Mouse (Mus musculus) spleen, adult 2 months (tissue): ENCODE measurements around the gene Timp2.

ENCODE experiments used
- CTCF ChIP-seq: fragments of 200-500 bp; IDR thresholded peaks from 2 replicates; pipeline ENCODE4 v1.5.1; 2011; ENCODE audit warnings: mild to moderate bottlenecking, inconsistent platforms; ENCODE audit not compliant: insufficient read depth, insufficient read length, insufficient replicate concordance; ENCODE audit errors: extremely low read depth
- POLR2A ChIP-seq: fragments of 200-500 bp; IDR thresholded peaks from 2 replicates; pipeline ENCODE4 v1.6.1; 2011; ENCODE audit warnings: low read depth, low read length, inconsistent platforms

DNA sequence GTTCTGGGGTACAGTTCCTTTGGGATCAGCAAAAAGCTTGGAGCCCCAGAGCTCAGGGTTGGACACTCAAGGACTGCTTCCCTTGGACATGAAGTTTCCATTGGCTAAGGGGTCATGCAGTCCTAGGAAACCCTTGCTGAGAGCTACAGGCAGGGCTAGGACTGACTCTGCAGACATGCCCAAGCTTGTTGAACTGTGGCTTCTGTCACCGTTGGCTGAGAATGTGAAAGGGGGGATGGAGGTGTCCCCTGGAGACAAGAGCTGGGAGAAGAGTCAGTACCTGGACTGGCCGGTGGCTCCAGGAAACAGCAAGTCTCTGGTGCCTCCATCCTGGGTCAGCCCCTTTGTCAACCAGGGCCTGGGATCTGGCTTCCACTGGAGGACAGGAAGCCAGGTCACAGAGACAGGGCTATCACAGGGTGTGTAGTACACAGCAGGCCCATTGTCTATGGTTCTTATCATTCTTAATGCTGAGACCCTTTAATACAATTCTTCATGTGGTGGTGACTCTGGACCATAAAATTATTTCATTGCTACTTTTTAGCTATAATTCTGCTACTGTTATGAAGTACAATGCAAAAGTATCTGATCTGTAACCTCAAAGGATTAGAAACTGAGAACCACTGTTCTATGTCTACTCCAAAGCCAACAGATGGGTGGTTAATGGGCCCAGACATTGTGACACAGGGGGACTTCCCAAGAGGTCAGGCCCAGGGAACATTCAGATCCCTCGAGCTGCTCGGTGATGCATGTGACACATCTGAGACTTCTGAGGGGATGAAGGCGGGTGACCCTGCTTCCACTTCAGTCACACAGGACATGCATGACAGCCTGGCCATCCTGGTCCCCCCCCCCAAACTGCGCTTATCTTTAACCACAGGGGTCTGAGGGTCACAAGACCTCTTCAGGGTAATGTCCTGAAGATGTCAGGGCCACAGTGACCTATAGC is 48.7 kb upstream of the Timp2 start:
- TF ChIP-seq CTCF (no peak), POLR2A (no peak)
